Mouse (Mus musculus): ENCODE results near the gene Zhx3.

Zhx3 gene

GRCm38 (mm10) chr2:160804794-160805527, 67.8 kb downstream of the Zhx3 start:
- no peak for DNase-seq (ENCODE audit: low spot score)

DNA sequence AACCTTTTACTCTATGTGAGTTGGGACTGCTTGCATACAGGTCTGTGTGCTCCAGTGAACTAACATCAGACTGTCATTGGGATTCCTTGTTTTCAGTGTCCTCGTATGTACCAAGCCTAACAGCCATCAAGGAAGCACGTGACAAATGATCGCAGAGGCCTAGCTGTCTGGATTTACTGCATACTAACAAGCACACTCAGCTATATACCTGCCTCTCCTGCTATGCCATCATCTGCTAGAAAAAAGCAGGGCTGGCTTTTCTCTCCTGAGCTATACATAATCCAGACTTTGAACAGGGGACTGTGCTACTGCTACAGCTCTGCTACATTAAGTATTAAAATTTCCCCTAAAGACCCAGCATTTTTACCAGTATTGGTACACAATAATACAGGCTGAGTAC, 70.5 kb downstream of the Zhx3 start:
- DNase-seq (ENCODE audit: low spot score), result no peak

DNA sequence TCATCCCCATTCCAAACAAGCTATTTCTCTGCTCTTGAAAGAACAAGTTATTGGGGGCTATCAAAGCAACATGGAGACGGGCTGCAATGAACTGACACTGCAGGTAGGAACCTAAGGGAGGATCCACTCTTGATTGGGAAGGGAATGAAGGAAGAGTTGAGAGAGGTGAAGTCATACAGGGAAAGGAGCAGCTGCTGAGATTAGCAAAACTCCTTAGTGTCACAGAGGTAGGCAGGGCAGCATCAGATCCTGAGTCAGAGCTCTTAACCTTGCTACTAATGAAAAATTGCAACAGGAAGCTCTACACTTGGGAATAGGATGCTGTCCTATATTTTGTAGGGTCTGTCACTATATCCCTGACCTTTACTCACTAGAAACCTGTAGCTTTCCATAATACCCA, 71.8 kb downstream of the Zhx3 start:
- no peak for DNase-seq (ENCODE audit: low spot score)

DNA sequence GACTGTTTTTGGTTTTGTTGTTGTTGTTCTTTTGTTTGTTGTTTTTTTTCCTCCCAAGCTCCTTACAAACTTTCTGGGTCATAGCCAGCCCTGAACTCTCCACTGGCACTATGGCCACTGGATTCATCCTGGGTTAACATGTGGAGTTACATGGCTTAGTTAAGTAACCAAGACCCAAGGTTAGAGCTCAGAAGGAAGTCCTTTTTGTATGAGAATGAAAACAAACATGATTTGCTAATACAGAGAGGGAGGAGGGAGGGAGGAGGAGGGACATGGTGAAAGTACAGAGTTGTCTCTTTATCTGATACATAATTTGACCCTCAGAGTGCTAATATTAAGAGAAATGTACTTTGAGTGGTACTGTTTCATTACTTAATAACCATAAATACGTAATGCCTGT, 74.6 kb downstream of the Zhx3 start:
- no peak for DNase-seq (ENCODE audit: low spot score)

- DNase-seq (ENCODE audit: low spot score), result no peak
Observed at GRCm38 (mm10) chr2:160796973-160797372, 75.8 kb downstream of the Zhx3 start.

- no peak for DNase-seq (ENCODE audit: low spot score)
Observed at GRCm38 (mm10) chr2:160793117-160793516, 79.7 kb downstream of the Zhx3 start.

GRCm38 (mm10) chr2:160789741-160790140, 83.1 kb downstream of the Zhx3 start:
- no peak for DNase-seq (ENCODE audit: low spot score)

GRCm38 (mm10) chr2:160789046-160789445, 83.8 kb downstream of the Zhx3 start:
- DNase-seq (ENCODE audit: low spot score), result no peak

DNA sequence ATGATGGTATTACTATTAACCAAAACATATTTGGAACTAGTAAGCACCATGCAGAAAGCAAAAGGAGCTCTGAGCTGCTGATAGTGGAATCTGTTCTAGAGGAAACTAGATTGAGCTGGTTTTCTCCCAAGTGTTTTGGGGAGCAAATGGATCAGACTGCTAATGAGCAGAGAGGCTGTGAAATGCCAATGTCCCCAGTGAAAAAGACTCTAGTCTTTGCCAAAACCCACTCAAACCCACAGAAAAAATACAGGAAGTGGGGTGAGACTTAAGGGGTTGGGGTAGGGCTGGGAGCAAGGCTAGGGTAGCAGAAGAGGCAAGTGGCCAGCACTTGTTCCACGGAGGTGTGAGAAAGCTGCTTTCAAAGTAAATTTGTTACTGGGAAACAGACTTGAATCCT, 86.5 kb downstream of the Zhx3 start:
- DNase-seq (ENCODE audit: low spot score), result no peak

DNA sequence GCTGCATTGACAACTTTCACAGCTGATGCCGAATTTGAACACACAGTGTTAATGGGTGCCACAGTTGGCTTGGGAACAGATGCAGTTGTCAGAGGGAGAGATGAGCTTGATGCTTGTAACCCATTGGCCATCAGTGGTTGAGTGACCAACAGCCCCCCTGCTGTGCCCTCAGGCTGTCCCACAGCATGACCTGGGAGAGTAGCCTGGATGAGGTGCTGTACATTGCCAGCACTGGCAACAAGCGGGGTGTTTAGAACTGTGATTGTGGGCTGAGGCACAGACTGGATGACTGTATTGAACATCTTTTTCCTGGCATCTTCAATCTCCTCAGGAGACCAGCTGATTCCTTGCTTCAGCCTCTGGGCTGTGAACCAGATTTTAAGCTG, 92.0 kb downstream of the Zhx3 start:
- DNase-seq (ENCODE audit: low spot score), result no peak

DNA sequence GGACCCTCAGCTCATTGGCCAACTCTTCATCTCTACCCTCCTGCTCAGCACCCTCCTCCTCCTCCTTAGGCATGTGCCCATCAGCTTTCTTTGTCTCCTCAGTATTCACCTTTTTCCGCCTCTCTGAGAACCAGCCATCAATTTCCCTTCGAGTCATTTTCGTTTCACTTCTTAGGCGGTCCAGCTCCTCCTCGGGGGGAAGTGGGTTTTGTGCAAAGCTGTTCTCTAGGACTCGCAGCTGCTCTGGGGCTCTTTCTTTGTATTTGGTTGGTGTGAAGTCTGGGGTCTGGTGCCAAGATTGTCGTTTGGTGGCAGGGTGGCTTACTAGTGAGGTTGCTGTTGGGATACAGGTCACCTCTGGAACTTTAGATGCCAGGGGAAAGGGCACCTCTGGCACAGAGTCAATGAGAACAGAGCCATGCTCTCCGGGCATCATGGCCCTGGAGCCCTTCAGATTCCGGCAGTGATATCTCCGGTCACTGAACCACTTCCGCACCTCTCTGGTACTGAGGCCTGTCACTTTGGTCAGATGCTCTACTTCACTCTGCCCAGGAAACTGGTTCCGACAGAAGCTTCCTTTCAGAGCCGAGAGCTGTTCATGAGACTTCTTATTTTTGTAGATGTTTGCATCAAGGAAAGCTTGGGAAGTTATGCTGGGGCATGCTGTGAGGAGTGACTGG, 92.5 kb downstream of the Zhx3 start:
- DNase-seq (ENCODE audit: low spot score), result no peak

- no peak for DNase-seq (ENCODE audit: low spot score)
Observed at GRCm38 (mm10) chr2:160778034-160778433, 94.8 kb downstream of the Zhx3 start.

DNA sequence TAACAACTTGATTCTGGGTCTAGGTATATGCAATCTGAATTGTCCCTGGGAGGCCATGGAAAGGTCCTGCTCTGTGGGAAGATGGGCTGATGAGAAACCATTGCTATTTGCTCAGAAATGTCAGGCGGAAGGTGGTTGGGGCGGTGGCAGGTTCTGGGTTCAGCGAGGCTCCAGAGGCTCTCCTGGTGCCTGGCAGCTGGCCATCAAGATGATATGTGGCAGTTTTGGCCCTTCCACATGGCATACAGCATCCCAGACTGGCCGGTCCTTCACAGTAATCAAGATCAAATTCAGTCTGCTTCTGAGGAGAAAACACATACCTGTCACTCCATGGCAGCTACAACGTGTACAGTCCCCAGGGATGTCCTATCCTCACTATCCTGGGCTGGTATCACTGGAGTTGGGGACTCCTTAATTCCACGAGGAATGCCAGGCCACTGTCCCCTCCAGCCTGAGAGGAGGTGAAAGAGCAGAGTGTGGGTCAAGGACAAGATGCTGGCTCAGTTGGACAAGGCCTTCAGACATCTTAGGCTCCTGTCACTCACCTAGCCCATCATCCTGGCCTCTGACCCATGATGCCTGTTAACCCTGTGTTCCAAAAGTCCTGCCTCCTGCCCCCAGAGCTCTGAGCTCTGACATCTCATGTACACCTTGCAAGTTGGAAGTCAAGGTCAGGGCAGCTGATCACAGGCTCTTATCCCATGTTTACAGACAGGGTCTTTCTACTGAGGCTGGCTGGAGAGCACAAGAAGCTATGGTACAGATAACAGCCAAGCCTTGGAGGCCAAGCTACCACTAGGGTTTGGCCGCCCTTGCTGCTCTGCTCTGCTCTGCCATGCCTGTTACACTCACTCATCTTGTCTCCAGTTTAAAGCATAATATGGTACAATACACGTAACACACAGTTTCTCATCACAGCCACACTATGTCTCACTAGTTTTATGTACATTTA, 101.2 kb downstream of the Zhx3 start:
- no peak for DNase-seq (ENCODE audit: low spot score)

DNA sequence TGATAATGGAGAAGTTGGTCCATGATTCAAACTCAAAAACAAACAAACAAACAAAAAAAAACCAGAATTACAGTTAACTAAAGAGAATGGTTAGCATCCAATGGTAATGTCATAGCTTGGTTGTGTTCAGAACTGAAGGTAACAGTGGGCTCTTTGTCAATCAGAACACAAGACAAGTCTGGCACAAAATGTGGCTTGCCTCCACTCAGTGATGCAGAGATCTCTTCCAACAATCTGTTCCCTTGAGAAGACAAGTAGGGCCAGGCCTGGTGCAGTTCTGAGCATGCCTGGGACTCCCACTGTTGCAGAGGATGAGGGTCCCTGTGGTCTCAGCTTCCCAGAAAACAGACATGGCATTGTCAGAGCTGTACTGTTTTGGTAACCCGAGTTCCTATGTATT, 101.9 kb downstream of the Zhx3 start:
- no peak for DNase-seq (ENCODE audit: low spot score)

DNA sequence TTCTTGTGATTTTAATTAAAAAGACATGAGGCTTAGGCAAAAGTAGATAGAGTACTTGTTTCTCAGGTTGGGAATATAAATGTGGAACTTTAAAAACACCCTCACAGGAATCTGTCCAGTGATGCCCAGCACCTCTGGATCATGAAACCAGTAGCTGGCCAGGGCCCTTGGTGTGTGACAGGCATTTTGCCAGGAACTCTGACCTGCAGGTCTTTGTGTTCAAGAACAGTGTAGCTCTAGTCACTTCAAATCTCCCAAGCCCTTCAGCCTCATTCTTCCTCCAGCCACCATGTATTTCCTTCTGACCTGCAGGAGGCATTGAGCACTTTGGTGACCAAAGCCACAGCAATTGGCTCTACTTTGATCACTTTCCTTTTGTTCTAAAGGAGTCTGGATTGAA, 102.4 kb downstream of the Zhx3 start:
- no peak for DNase-seq (ENCODE audit: low spot score)

DNA sequence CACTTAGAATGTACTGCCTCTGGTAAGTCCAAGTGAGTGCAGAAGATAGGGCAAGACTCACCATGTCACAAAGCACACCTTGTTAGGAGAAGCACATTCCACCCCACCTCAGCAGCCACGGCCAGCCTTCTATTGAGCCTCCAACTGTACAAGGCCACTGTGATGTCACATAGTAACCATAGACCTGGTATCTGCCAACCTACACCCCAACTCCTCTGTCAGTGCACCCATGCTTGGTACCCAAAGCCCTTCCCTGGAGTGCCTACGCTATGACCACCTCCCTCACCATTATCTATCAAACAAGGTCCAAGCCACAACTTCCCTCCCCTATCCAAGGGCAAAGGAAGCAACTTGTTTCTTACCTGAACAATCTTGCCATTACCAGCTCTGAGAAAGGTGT, 103.8 kb downstream of the Zhx3 start:
- DNase-seq (ENCODE audit: low spot score), result no peak

DNA sequence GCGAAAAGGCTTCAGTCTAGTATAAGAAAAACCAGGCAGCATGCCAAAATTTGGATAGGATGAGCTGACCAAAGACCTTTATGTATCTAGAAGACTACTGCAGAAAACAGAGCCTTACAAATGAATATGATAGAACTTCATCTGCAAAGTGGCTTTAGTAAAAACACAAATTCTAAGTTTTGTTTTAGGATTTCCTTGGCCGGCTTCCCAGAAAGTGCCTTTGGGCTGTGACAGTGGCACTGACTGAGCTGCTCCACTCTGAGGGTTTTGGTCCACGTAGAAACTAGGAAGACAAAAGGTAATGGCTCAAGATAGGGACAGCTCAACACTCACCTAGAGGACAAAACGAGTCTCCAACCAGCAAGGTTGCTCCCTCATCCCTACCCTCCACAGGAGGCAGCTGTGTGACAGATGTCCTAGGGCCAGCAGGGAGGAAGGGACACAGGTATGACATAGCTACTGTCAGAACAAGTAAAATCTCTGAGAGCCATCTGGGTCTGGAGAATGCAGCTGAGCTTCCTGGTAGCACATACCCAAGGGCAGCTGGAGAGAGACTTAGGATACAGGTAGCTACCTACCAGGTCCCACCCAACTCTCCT, 104.6 kb downstream of the Zhx3 start:
- no peak for DNase-seq (ENCODE audit: low spot score)

DNA sequence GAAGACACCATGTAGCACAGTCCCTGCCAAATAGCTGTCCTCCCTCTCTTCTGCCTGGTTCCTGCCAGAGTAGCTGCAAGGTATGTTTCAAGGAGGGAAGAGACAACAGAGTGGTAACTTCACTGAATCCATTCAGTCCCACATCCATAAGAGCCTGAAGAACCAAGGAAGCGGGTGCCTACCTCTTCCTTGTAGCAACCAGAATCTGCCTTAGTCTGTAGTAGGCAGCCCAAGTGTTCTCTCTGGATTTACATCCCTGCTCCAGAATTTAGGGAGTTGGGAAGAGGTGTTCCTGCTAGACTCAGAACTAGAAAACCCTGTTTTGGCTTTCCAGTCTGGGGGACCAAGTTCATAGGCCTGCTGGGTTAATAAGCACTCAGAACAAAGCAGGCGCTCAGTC, 105.6 kb downstream of the Zhx3 start:
- DNase-seq (ENCODE audit: low spot score), result no peak

DNA sequence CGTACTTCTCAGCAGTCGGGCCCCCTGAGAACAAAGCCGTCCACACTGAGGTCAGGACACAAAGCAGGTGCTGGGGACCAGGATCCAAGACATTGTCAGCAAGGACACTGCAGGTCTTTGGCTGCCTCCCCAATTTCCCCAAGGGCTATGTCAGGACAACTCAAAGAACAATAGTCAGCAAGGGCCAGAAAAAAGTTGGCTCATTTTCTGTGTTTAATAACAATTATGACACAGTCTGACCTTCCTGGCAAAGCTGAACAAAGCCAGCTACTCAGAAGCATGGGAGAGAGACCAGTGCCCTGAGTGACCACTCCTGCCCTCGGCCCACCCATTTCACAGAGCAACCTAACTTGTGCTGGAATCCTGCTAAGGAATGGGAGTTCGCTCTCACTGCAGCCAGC, 106.4 kb downstream of the Zhx3 start:
- no peak for DNase-seq (ENCODE audit: low spot score)

DNA sequence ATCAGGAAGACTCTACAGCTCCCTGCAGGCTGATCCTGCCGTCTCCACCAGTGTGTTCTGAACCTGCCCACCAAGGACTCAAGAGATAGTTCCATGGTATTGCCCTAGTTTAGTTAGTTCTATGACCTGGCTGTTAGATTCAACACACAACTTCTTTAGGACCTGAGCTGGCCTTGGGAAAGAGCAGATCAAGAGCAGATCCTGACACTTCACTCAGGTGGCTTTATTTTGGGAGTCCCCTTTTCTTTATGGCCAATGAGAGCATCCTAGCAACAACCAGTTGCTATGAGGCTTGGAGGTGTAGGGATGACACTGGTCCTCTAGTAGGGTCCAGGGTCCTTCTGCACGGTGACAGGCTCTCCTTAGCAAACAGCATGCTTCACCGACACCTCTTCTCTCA, 107.7 kb downstream of the Zhx3 start:
- no peak for DNase-seq (ENCODE audit: low spot score)

- no peak for DNase-seq (ENCODE audit: low spot score)
Observed at GRCm38 (mm10) chr2:160764386-160764785, 108.4 kb downstream of the Zhx3 start.

DNA sequence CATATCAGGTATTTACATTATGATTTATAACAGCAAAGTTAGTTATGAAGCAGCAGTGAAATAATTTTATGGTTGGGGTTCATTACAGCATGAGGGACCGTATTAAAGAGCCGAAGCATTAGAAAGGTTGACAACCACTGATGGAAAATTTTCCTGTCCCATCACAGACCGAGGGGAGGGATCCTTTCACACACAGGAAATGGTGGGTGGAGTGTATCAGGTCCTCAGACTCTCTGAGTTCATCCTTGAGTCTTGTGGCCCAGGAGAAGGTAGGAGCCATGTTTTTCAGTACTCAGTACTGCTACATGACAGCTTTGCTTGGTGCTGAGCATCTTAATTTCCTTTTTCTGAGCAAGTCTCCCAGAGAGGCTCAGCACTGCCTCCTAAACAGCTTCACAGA, 109.0 kb downstream of the Zhx3 start:
- DNase-seq (ENCODE audit: low spot score), result no peak
